Mouse (Mus musculus): ENCODE measurements at regions not wholly inside any gene's neighbourhood (a gene's known extent, or its start where the extent isn't known, plus 50 kb on each side); places are given as distances from the start of the nearest gene placed in this dataset.

DNA sequence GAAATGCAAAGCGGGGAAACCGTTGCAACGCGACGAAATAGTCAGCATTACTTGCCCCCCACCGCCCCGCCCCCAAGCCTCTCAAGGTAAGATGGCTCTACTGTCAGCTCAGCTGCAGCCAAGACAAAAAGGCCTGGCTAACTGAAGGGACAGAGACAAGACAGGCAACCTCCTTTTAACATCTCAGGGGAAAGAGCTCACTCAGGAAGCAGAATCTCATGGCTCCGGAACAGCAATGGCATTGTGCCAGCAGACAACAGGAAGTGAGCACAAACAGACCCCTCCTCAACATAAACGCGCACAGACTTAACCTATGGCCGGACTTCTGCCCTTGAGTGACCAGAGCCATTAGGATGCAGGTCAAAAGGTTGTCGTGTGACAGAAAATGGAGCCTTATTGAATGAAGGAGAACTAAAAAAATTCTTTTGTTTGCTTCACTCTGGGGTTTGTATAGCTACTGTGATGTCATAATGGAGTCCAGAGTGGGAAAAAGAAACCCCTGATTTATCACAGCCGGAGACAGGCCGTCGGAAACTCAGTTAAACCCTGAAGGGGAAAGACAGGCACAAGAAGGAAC, 241.0 kb downstream of the Ndfip2 start:
- no peak for DNase-seq (ENCODE audit: low spot score)
- Histone ChIP-seq H3K4me3 (ENCODE audit: low read depth, low read length) (no peak overlapping the region), H3K36me3 (replicated peaks) (no peaks in the 10 kb centered on the region), H3K4me1 (ENCODE audit: insufficient read depth, low read depth, low read length) (no peaks in the 10 kb centered on the region), H3K27me3 (ENCODE audit: insufficient read depth, low read length) (no peaks in the 10 kb centered on the region), H3K9me3 (replicated peaks) (peaks cover 60% of the 10 kb centered on the region)
- TF ChIP-seq POLR2AphosphoS5 (IDR thresholded peaks at IDR 0.05; ENCODE audit: insufficient replicate concordance, low read depth, low read length): no peak
- no peak for ATAC-seq (ENCODE audit: extremely low read depth, insufficient number of reproducible peaks, low FRiP score, poor library complexity, severe bottlenecking)

DNA sequence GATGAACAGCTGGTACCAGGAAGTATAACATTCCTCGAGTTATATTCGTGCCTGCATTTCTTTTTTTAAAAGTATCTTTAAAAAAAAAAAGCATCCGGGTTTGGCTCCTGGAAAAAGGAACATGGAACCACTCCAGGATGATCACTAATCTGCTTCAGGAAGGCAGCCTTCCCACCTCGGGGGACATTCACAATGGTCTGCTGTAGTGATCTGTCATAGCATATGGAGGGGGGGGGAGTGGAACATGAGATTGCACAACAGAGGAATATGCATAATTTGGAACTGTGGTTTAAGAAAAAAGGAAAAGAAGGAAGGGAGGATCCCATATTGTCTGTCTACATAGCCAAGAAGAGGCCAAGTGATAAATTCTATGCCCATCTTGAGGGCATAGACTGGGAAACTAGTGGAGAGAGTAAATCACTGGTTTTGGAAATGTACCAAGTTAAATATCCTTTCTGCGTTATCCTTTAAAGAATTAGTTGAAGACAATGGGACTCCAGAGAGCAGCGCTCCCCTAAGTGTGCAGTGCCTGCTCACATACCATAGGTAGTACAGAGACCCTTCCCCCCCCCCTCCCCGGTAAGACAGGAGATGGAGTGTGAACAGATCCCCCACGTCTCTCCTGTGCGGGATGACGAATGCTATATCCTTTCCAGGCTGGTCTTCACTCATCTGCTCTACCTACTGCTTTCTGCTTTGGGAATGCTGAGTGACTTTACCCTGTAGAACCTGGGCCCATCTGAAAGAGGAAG, 240.0 kb downstream of the Ndfip2 start:
- no peak for ATAC-seq (ENCODE audit: extremely low read depth, insufficient number of reproducible peaks, low FRiP score, poor library complexity, severe bottlenecking)
- Histone ChIP-seq H3K4me1 (ENCODE audit: insufficient read depth, low read depth, low read length) (no peaks in the 10 kb centered on the region), H3K27me3 (ENCODE audit: insufficient read depth, low read length) (no peaks in the 10 kb centered on the region), H3K36me3 (replicated peaks) (no peaks in the 10 kb centered on the region), H3K4me3 (ENCODE audit: low read depth, low read length) (no peak overlapping the region), H3K9me3 (replicated peaks) (peaks cover 53% of the 10 kb centered on the region)
- TF ChIP-seq GATA1 (IDR thresholded peaks at IDR 0.05; ENCODE audit: borderline replicate concordance, low read length) (no peak), TAL1 (conservative IDR thresholded peaks at IDR 0.05; ENCODE audit: low read depth, low read length) (no peak), POLR2AphosphoS5 (IDR thresholded peaks at IDR 0.05; ENCODE audit: insufficient replicate concordance, low read depth, low read length) (no peak), CTCF (IDR thresholded peaks at IDR 0.05; ENCODE audit: low read depth, low read length) (no peak), GATA2 (IDR thresholded peaks at IDR 0.05; ENCODE audit: borderline replicate concordance, low read depth, low read length) (no peak)
- DNase-seq (ENCODE audit: low spot score): no peak

DNA sequence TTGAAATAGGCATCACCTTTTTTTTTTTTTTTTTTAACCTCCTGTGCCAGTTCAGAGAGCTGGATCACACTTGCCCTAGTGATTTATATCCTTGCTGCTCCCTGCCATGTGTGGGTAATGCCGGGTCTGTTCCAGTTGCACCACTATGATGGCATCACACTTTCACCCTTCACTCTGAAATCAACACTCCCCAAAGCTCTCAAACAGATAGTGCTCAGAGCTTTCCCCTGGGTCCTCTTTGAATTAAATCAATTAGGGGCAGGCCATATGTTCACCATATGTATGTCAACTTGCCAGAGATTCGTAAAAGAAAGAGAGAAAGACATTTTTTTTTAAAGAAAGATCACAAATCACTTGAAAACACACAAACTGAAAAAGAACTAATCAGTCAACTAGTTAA, 236.8 kb downstream of the Ndfip2 start:
- peaks cover 39% of the 10 kb centered on the region for H3K9me3 ChIP-seq (replicated peaks)
- no peak for ATAC-seq (ENCODE audit: extremely low read depth, insufficient number of reproducible peaks, low FRiP score, poor library complexity, severe bottlenecking)
- H3K36me3 ChIP-seq (replicated peaks): no peaks in the 10 kb centered on the region
- H3K27me3 ChIP-seq (ENCODE audit: insufficient read depth, low read length): no peaks in the 10 kb centered on the region
- TF ChIP-seq CTCF (IDR thresholded peaks at IDR 0.05; ENCODE audit: low read depth, low read length) (no peak), GATA1 (IDR thresholded peaks at IDR 0.05; ENCODE audit: borderline replicate concordance, low read length) (no peak), TAL1 (conservative IDR thresholded peaks at IDR 0.05; ENCODE audit: low read depth, low read length) (no peak), GATA2 (IDR thresholded peaks at IDR 0.05; ENCODE audit: borderline replicate concordance, low read depth, low read length) (no peak), POLR2AphosphoS5 (IDR thresholded peaks at IDR 0.05; ENCODE audit: insufficient replicate concordance, low read depth, low read length) (no peak)
- no peak for DNase-seq (ENCODE audit: low spot score)
- H3K4me1 ChIP-seq (ENCODE audit: insufficient read depth, low read depth, low read length): no peaks in the 10 kb centered on the region
- H3K4me3 ChIP-seq (ENCODE audit: low read depth, low read length): no peak overlapping the region

DNA sequence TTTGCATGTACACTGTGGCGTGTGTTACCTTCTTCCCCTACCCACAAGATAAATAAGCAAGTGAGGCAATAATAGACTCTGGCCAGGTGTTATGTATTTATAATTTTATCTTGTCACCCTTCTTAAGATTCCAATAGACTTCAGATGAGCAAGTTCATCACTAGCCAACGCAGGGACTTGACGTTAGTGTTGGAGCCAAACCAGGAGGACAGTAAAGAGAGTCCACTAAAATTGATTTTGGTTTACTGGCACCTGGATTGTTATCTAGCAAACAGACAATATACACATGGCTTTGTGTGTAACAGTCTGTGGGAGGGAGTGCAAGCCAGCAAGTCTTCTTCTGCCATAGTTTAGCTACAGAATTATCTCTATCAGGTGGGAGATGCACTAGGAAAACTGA, 236.0 kb downstream of the Ndfip2 start:
- no peaks in the 10 kb centered on the region for H3K27me3 ChIP-seq (ENCODE audit: insufficient read depth, low read length)
- DNase-seq (ENCODE audit: low spot score) (no peak), ATAC-seq (ENCODE audit: extremely low read depth, insufficient number of reproducible peaks, low FRiP score, poor library complexity, severe bottlenecking) (no peak)
- H3K36me3 ChIP-seq (replicated peaks): no peaks in the 10 kb centered on the region
- no peak overlapping the region for H3K4me3 ChIP-seq (ENCODE audit: low read depth, low read length)
- no peak for TF ChIP-seq CTCF (IDR thresholded peaks at IDR 0.05; ENCODE audit: low read depth, low read length)
- TF ChIP-seq GATA1 (IDR thresholded peaks at IDR 0.05; ENCODE audit: borderline replicate concordance, low read length): no peak
- TF ChIP-seq GATA2 (IDR thresholded peaks at IDR 0.05; ENCODE audit: borderline replicate concordance, low read depth, low read length): no peak
- TF ChIP-seq POLR2AphosphoS5 (IDR thresholded peaks at IDR 0.05; ENCODE audit: insufficient replicate concordance, low read depth, low read length): no peak
- no peak for TF ChIP-seq TAL1 (conservative IDR thresholded peaks at IDR 0.05; ENCODE audit: low read depth, low read length)
- peaks cover 38% of the 10 kb centered on the region for H3K9me3 ChIP-seq (replicated peaks)
- H3K4me1 ChIP-seq (ENCODE audit: insufficient read depth, low read depth, low read length): no peaks in the 10 kb centered on the region

DNA sequence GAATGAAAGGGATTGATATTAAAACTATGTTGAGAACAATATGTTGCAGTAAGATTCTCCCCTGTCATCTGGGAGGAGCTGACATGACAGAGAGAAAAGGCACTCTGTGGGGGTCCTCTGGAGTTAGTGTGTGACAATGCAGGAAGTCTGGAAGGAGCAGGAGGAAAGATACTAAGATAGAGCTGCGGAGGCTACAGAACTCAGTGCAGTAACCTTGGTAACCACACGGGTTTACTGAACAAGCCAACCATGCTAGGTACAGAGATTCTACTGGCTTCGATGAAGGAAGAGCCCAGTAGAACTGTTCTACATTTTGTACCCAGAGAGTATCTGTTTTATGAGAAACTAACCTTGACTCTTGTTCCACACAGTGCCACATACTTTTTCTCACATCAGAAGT, 231.8 kb downstream of the Ndfip2 start:
- no peak for TF ChIP-seq GATA2 (IDR thresholded peaks at IDR 0.05; ENCODE audit: borderline replicate concordance, low read depth, low read length)
- TF ChIP-seq TAL1 (conservative IDR thresholded peaks at IDR 0.05; ENCODE audit: low read depth, low read length): no peak
- TF ChIP-seq POLR2AphosphoS5 (IDR thresholded peaks at IDR 0.05; ENCODE audit: insufficient replicate concordance, low read depth, low read length): no peak
- no peak for TF ChIP-seq GATA1 (IDR thresholded peaks at IDR 0.05; ENCODE audit: borderline replicate concordance, low read length)
- TF ChIP-seq CTCF (IDR thresholded peaks at IDR 0.05; ENCODE audit: low read depth, low read length): no peak
- no peak for ATAC-seq (ENCODE audit: extremely low read depth, insufficient number of reproducible peaks, low FRiP score, poor library complexity, severe bottlenecking)
- H3K9me3 ChIP-seq (replicated peaks): peaks cover 42% of the 10 kb centered on the region
- no peaks in the 10 kb centered on the region for H3K4me1 ChIP-seq (ENCODE audit: insufficient read depth, low read depth, low read length)
- no peaks in the 10 kb centered on the region for H3K27me3 ChIP-seq (ENCODE audit: insufficient read depth, low read length)
- no peak for DNase-seq (ENCODE audit: low spot score)
- no peak overlapping the region for H3K4me3 ChIP-seq (ENCODE audit: low read depth, low read length)
- H3K36me3 ChIP-seq (replicated peaks): no peaks in the 10 kb centered on the region

GRCm38 (mm10) chr14:105483352-105484083, 225.1 kb downstream of the Ndfip2 start:
- Histone ChIP-seq H3K36me3 (replicated peaks) (no peaks in the 10 kb centered on the region), H3K4me3 (ENCODE audit: low read depth, low read length) (no peak overlapping the region), H3K9me3 (replicated peaks) (peaks cover 56% of the 10 kb centered on the region), H3K4me1 (ENCODE audit: insufficient read depth, low read depth, low read length) (no peaks in the 10 kb centered on the region), H3K27me3 (ENCODE audit: insufficient read depth, low read length) (no peaks in the 10 kb centered on the region)
- TF ChIP-seq GATA1 (IDR thresholded peaks at IDR 0.05; ENCODE audit: borderline replicate concordance, low read length) (no peak), CTCF (IDR thresholded peaks at IDR 0.05; ENCODE audit: low read depth, low read length) (no peak), POLR2AphosphoS5 (IDR thresholded peaks at IDR 0.05; ENCODE audit: insufficient replicate concordance, low read depth, low read length) (no peak), TAL1 (conservative IDR thresholded peaks at IDR 0.05; ENCODE audit: low read depth, low read length) (no peak), GATA2 (IDR thresholded peaks at IDR 0.05; ENCODE audit: borderline replicate concordance, low read depth, low read length) (no peak)
- no peak for DNase-seq (ENCODE audit: low spot score)
- no peak for ATAC-seq (ENCODE audit: extremely low read depth, insufficient number of reproducible peaks, low FRiP score, poor library complexity, severe bottlenecking)
